Mouse (Mus musculus) forebrain, embryonic 14.5 days (tissue): ENCODE results near the gene 1700023F06Rik. TPM values are rescaled to one million over a fixed set of nuclear protein-coding genes. Genes with fewer than 3 reads are reported as not detected.
"Not testable (repeated sequence)": the region's sequence is repeated elsewhere in the genome, so short reads cannot be mapped to it uniquely, and the experiment has no call there.

ENCODE experiments used
- ATAC-seq: fragments of 200-750 bp; cut with Nextera tagmentation; 2 replicates; pipeline ENCODE4 v1.8.0; 2017; ENCODE audit warnings: mild to moderate bottlenecking, moderate library complexity
- DNase-seq: peaks from one replicate; pipeline ENCODE4 v3.0.0-alpha.2; 2015; ENCODE audit warnings: low spot score
- H3K27ac ChIP-seq: fragments of 300-500 bp; sonication (generic); 2 replicates; pipeline ENCODE4 v1.5.1; 2014; ENCODE audit warnings: low read depth, mild to moderate bottlenecking, control low read depth, low read length, moderate library complexity
- H3K27me3 ChIP-seq: fragments of 300-500 bp; sonication (generic); replicated peaks from 2 replicates; pipeline ENCODE4 v1.6.1; 2014; ENCODE audit warnings: low read length, control low read depth, mixed read lengths; ENCODE audit not compliant: control insufficient read depth, insufficient read depth
- H3K36me3 ChIP-seq: fragments of 300-500 bp; sonication (generic); 2 replicates; pipeline ENCODE4 v1.6.1; 2014; ENCODE audit warnings: low read length, control low read depth; ENCODE audit not compliant: control insufficient read depth, insufficient read depth
- H3K4me1 ChIP-seq: fragments of 300-500 bp; sonication (generic); 2 replicates; pipeline ENCODE4 v1.6.1; 2014; ENCODE audit warnings: antibody characterized with exemption, low read length, control low read depth; ENCODE audit not compliant: control insufficient read depth, insufficient read depth
- H3K4me2 ChIP-seq: fragments of 300-500 bp; sonication (generic); 2 replicates; pipeline ENCODE4 v1.6.1; 2014; ENCODE audit warnings: mild to moderate bottlenecking, control low read depth, low read length
- H3K4me3 ChIP-seq: fragments of 300-500 bp; sonication (generic); 2 replicates; pipeline ENCODE4 v1.5.1; 2014; ENCODE audit warnings: low read depth, low read length, control low read depth
- H3K9ac ChIP-seq: fragments of 300-500 bp; sonication (generic); 2 replicates; pipeline ENCODE4 v1.6.1; 2014; ENCODE audit warnings: mild to moderate bottlenecking, low read length, control low read depth, moderate library complexity
- H3K9me3 ChIP-seq: fragments of 300-500 bp; sonication (generic); replicated peaks from 2 replicates; pipeline ENCODE4 v1.6.1; 2016; ENCODE audit warnings: low read length, control low read depth, mixed read lengths; ENCODE audit not compliant: control insufficient read depth
- WGBS: fragments of 180-500 bp; shearing (Covaris S2); extraction: QIAGEN DNeasy Blood & Tissue Kit; methylation state at CpG from one replicate; pipeline ENCODE4 v1.1.7; 2014; 5-methylcytosine and 5-hydroxymethylcytosine counted together
- polyA plus RNA-seq: library from polyadenylated mRNA; unstranded; fragments of >200 nt; fragmentation: Nextera tagmentation; extraction: Ambion mirVana; gene quantifications from 2 replicates; pipeline ENCODE4 v1.2.1, GENCODE M21; 2014

The 1700023F06Rik gene
- polyA plus RNA-seq, 1 experiment from 2014 or later, result 1.2 TPM

DNA sequence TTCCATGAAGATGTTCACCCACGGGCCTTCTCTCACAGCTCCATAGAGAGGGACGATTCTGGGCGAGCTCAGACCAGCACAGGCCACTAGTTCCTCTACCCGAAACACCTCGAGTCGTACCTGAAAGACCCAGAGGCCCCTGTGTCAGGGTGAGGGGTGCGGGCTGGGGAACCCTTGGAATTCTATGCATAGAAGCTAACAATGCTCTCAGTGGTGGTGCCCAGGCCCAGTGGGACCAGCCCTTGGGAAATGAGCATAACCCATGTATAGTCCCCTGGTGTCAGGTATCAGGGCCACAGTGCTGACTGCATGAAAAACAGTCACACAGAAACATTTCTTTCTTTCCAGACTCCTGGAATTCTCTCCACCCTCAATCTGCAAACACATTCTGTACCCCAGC lies 23.0 kb upstream of the 1700023F06Rik start:
- DNase-seq (no peak), ATAC-seq (no peak)
- Histone ChIP-seq H3K27me3 (no peaks in the 10 kb centered on the region), H3K9me3 (no peaks in the 10 kb centered on the region), H3K36me3 (peaks cover 45% of the 10 kb centered on the region), H3K4me1 (no peaks in the 10 kb centered on the region), H3K4me2 (no peak overlapping the region), H3K27ac (no peak overlapping the region), H3K9ac (no peak overlapping the region), H3K4me3 (no peak overlapping the region)
- 92% methylated on average over 7 of the region's 7 CpGs for WGBS

DNA sequence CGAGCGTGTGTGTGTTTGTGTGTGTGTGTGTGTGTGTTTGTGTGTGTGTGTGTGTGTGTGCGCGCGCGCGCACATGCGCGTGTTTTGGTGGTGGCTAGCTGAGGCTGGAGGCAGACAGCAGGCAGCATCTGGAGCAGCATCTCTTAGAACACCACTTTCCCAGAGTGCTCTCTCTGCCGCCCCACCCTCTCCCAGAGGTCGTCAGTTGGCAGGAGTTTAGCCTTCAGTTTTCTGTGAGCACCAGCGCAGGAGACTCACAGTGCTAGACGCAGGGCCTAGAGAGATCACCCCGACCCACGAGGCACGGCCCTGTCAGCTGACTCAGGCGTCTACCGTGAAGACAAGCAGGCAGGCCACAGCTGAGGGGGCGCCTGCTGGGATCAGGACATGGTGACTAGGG lies 22.3 kb upstream of the 1700023F06Rik start:
- ATAC-seq (no peak), DNase-seq (no peak)
- 93% methylated on average over 18 of the region's 19 CpGs for WGBS
- no peak overlapping the region for H3K9ac ChIP-seq
- H3K27ac ChIP-seq, result no peak overlapping the region
- H3K4me1 ChIP-seq, result no peaks in the 10 kb centered on the region
- H3K4me3 ChIP-seq, result no peak overlapping the region
- no peaks in the 10 kb centered on the region for H3K9me3 ChIP-seq
- no peaks in the 10 kb centered on the region for H3K27me3 ChIP-seq
- peaks cover 52% of the 10 kb centered on the region for H3K36me3 ChIP-seq
- H3K4me2 ChIP-seq, result no peak overlapping the region

DNA sequence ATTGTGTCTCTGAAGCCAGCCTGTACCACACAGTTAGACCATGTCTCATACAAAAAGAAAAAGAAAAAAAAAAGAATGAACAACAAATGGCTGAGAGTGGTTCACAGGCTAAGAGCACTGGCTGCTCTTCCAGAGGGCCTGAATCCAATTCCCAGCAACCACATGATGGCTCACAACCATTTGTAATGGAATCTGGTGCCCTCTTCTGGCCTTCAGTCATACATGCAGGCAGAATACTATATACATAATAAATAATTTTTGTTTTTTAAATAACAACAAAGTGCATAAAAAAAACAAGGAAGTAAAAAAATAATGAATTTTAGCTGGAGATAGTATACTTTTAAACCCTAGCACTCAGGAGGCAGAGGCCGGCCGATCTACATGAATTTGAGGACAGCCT lies 21.2 kb upstream of the 1700023F06Rik start:
- no peak overlapping the region for H3K9ac ChIP-seq
- ATAC-seq, result no peak
- H3K4me3 ChIP-seq, result no peak overlapping the region
- H3K36me3 ChIP-seq, result peaks cover 60% of the 10 kb centered on the region
- H3K9me3 ChIP-seq, result no peaks in the 10 kb centered on the region
- H3K4me2 ChIP-seq, result no peak overlapping the region
- no peaks in the 10 kb centered on the region for H3K4me1 ChIP-seq
- H3K27ac ChIP-seq, result no peak overlapping the region
- WGBS, result 100% methylated on average over 2 of the region's 2 CpGs
- no peak for DNase-seq
- no peaks in the 10 kb centered on the region for H3K27me3 ChIP-seq

- no peak for DNase-seq
- H3K4me1 ChIP-seq, result no peaks in the 10 kb centered on the region
- no peak overlapping the region for H3K4me2 ChIP-seq
- no peak for ATAC-seq
- H3K27ac ChIP-seq, result no peak overlapping the region
- no peak overlapping the region for H3K9ac ChIP-seq
- 79% methylated on average over 17 of the region's 18 CpGs for WGBS
- H3K4me3 ChIP-seq, result no peak overlapping the region
- no peaks in the 10 kb centered on the region for H3K9me3 ChIP-seq
- no peaks in the 10 kb centered on the region for H3K27me3 ChIP-seq
- H3K36me3 ChIP-seq, result peaks cover 72% of the 10 kb centered on the region
Measured at GRCm38 (mm10) chr11:103223951-103224456, 15.6 kb upstream of the 1700023F06Rik start.

- DNase-seq, result no peak
- Histone ChIP-seq H3K9me3 (no peaks in the 10 kb centered on the region), H3K36me3 (peaks cover 67% of the 10 kb centered on the region), H3K4me2 (no peak overlapping the region), H3K4me3 (no peak overlapping the region), H3K9ac (no peak overlapping the region), H3K27me3 (no peaks in the 10 kb centered on the region), H3K4me1 (peaks cover 1% of the 10 kb centered on the region; the same call in 1 of the 2 replicates), H3K27ac (no peak overlapping the region)
- WGBS, result 94% methylated on average over 10 of the region's 10 CpGs
- no peak for ATAC-seq
Measured at GRCm38 (mm10) chr11:103223444-103223843, 15.1 kb upstream of the 1700023F06Rik start.

GRCm38 (mm10) chr11:103222718-103223117 lies 14.4 kb upstream of the 1700023F06Rik start:
- peaks cover 65% of the 10 kb centered on the region for H3K36me3 ChIP-seq
- H3K9ac ChIP-seq, ATAC-seq, H3K27me3 ChIP-seq, H3K4me2 ChIP-seq, H3K27ac ChIP-seq, DNase-seq, H3K9me3 ChIP-seq, H3K4me1 ChIP-seq, H3K4me3 ChIP-seq: not testable (repeated sequence)
- WGBS, result 82% methylated on average over 4 of the region's 4 CpGs

DNA sequence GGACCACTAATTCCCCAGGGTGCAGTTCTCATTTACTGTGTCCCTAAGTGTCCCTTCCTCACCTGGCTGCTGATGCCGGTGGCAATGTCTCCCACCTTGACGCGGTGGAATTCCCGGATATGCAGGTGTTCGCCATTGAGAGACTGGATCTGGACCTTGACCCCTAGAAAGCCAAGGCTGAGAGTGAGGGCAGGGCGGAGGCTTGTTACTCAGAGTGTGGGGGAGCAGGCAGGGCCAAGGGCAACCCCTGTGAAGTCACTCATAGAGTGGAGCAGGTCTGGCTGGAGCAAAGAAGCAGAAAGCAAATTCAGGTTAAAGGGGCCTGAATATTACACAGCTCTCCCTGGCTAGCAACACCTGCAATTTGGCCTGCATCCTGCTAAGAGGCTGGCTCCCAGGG lies 13.1 kb upstream of the 1700023F06Rik start:
- no peaks in the 10 kb centered on the region for H3K9me3 ChIP-seq
- WGBS, result 94% methylated on average over 6 of the region's 6 CpGs
- H3K4me1 ChIP-seq, result peaks cover 4% of the 10 kb centered on the region; the same call in 1 of the 2 replicates
- no peaks in the 10 kb centered on the region for H3K27me3 ChIP-seq
- H3K27ac ChIP-seq, result no peak overlapping the region
- ATAC-seq (no peak), DNase-seq (no peak)
- H3K4me2 ChIP-seq, result no peak overlapping the region
- H3K4me3 ChIP-seq, result no peak overlapping the region
- no peak overlapping the region for H3K9ac ChIP-seq
- peaks cover 52% of the 10 kb centered on the region for H3K36me3 ChIP-seq

- 88% methylated on average over 4 of the region's 4 CpGs for WGBS
- H3K27ac ChIP-seq, result no peak overlapping the region
- no peak overlapping the region for H3K4me3 ChIP-seq
- no peak for ATAC-seq
- H3K9ac ChIP-seq, result no peak overlapping the region
- peaks cover 4% of the 10 kb centered on the region; the same call in 1 of the 2 replicates for H3K4me1 ChIP-seq
- no peaks in the 10 kb centered on the region for H3K9me3 ChIP-seq
- H3K36me3 ChIP-seq, result peaks cover 38% of the 10 kb centered on the region
- no peaks in the 10 kb centered on the region for H3K27me3 ChIP-seq
- DNase-seq, result no peak
- no peak overlapping the region for H3K4me2 ChIP-seq
Measured at GRCm38 (mm10) chr11:103219995-103220394, 11.6 kb upstream of the 1700023F06Rik start.

GRCm38 (mm10) chr11:103219259-103219658 lies 10.9 kb upstream of the 1700023F06Rik start:
- H3K4me3 ChIP-seq, result no peak overlapping the region
- H3K4me2 ChIP-seq, result no peak overlapping the region
- H3K27ac ChIP-seq, result no peak overlapping the region
- H3K36me3 ChIP-seq, result peaks cover 30% of the 10 kb centered on the region
- no peaks in the 10 kb centered on the region for H3K9me3 ChIP-seq
- peaks cover 4% of the 10 kb centered on the region; the same call in 1 of the 2 replicates for H3K4me1 ChIP-seq
- H3K27me3 ChIP-seq, result no peaks in the 10 kb centered on the region
- WGBS, result 95% methylated on average over 5 of the region's 5 CpGs
- no peak for ATAC-seq
- no peak for DNase-seq
- H3K9ac ChIP-seq, result no peak overlapping the region
